Mouse (Mus musculus) common myeloid progenitor, adult 5-6 weeks (primary cell): ENCODE data around the gene Slc16a7. TPM values are rescaled to one million over a fixed set of nuclear protein-coding genes. Genes with fewer than 3 reads are reported as not detected.

Source experiments
- ATAC-seq: replicated peaks from 2 replicates; pipeline ENCODE4 v1.8.0; 2016; ENCODE audit warnings: low read depth, mild to moderate bottlenecking, moderate TSS enrichment, inconsistent platforms; ENCODE audit not compliant: poor library complexity, severe bottlenecking
- total RNA-seq: library from RNA; stranded (forward); fragments of 200-1000, 187-1606 nt; gene quantifications from 2 replicates; pipeline ENCODE4 v1.2.3, GENCODE M21; 2017

The Slc16a7 gene
- total RNA-seq, result 7.9 and 13.8 TPM in 2 replicates

GRCm38 (mm10) chr10:125388876-125389786, at the start of gene Slc16a7:
Gene Slc16a7, minus strand, starts transcription at chr10:125389465.
- peak; percentile 61 for ATAC-seq

DNA sequence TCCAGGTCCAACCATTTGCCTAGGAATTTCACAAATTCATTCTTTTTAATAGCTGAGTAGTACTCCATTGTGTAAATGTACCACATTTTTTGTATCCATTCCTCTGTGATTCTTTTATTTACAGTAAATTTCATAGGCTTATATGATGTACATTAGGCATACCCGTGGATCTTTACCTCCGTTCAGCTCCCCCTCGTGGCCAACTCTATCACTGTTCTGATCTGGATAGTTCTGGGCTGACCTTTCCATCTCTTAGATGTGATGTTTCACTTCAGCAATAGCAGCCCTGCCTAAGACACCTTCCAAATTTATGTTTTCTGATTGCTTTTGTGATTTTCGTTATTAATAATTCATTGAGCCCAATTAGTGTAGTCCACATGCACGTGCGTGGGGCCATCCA, 29.5 kb upstream of the Slc16a7 start:
- peak; percentile 74 for ATAC-seq

DNA sequence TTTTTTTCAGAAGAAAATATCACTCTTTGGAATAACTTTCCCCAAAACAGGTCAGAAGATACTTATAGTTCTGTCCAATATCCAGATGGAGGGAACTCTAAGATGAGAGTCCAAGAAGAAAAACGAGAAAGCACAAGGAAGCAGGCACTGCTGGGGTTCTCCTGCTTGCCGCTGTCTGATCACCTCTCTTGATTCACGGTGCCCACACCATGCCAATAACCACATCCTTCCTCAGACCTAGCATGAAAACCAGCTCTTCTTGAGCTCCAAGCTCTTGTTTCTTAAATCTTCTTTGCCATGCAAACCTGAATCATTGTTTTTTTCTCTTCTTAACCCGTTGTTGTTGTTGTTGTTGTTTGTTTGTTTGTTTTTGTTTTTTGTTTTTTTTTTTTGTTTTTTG, 10.5 kb upstream of the Slc16a7 start:
- ATAC-seq, result peak; percentile 89

DNA sequence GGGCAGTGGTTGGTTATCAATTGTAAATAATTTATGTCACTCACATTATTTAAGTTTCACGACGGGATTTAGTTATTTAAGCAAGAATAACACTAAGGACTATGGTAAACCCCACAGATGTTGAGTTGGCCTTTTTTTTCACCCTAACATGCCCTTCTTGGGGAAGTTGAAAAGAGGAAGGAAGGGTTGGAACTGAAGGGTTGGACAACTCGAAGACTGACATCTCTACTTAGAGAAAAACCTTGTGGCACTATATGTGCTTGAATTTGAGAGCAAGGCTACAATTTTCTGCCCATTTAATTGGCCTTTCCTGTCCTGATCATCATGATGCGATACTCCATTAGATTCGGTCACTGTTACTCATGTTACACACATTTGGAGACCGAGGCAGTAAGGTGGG, 746 bp upstream of the Slc16a7 start:
- ATAC-seq, result peak; percentile 57

DNA sequence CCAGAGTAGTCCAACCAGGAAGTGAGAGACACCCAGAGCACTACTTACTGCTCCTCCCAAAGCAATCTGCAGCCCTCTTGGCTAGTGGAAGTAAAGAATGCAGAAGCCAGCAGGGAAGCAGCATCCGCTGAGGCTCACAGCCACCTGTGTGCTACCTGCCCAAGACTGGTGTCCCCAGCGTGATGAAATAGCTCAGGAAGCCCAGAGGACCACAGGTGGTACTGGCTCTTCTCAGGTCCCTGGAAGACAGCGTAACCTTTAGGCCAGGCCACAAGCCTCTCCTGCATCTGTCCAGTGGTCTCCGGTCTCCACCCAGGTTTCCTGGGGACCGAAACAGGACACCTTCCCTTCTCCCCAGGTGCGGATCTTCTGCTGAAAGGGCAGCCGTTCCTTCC, 787 bp downstream of the Slc16a7 start:
- peak; percentile 16; the same call in 1 of the 2 replicates for ATAC-seq

DNA sequence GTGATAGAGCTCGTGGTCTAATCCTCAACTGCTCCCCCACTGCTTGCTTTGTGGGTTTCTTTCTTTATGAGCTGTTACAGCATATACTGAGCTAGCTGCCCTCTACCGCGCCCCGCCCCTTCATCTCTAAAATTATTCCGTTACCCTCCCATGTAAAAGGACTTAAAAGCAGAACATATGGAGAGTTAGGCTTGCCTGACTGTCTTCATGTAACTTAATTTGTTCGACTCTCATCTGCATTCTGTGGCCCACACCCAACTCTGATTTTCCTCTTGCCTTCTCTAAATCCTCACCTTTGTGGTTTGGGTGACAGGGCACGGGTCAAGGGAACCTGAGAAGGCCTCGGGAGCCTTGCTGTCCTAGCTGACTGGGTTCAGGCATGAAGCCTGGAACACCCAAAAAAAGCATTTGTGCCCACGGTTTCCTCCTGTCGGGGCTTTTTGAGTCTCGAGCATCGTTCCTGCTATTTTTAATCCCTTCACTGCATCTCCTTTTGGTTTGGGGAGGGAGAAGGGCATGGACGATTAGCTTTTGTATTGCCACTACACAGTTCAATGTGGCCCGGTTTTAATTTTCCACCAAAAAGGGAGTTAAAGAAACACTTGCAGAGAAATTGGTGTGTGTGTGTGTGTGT, 1.4 kb downstream of the Slc16a7 start:
- peak; percentile 42 for ATAC-seq

GRCm38 (mm10) chr10:125375526-125375925, 13.7 kb downstream of the Slc16a7 start:
- ATAC-seq, result no peak

- no peak for ATAC-seq
Observed at GRCm38 (mm10) chr10:125372666-125373065, 16.6 kb downstream of the Slc16a7 start.

- ATAC-seq, result no peak
Observed at GRCm38 (mm10) chr10:125371451-125371850, 17.8 kb downstream of the Slc16a7 start.

- peak; percentile 97 for ATAC-seq
Observed at GRCm38 (mm10) chr10:125370037-125370610, 19.1 kb downstream of the Slc16a7 start.

GRCm38 (mm10) chr10:125358479-125358878, 30.8 kb downstream of the Slc16a7 start:
- no peak for ATAC-seq

DNA sequence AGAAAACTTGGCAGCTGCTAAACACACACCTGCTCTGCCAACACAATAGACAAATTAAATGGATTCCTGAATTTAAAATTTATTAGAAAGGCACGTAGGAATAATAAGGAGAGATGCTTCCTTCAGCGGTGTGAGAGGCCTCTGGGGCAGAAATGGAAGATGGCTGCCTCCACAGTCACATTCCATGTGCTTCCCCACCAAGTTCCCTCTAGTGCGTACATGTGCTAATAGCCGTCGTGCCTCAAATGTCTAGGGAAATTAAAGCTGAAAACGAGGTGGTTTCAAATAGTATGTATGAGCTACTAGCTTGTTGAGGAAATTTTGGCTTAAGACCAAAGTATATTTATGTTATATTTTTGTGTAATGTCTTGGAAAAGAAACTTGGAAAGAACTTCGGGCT, 36.5 kb downstream of the Slc16a7 start:
- no peak for ATAC-seq

DNA sequence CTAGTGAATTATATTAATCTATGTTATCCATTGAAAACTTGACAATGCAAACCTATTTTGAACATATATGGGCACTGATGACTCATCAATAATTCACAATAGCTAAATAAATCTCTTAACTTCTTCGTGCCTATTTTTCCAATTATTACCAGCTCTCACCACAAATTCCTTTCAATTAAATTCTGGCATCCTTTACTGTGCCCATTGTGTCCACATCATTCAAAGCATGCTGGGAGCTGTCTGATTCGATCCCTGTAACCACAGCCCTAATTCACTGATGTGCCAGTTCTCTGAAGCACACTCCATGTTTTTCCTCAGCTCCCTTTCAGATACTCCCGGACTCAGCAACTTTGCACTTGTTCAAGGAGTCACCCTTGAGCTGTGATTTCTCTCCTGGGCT, 41.1 kb downstream of the Slc16a7 start:
- no peak for ATAC-seq

DNA sequence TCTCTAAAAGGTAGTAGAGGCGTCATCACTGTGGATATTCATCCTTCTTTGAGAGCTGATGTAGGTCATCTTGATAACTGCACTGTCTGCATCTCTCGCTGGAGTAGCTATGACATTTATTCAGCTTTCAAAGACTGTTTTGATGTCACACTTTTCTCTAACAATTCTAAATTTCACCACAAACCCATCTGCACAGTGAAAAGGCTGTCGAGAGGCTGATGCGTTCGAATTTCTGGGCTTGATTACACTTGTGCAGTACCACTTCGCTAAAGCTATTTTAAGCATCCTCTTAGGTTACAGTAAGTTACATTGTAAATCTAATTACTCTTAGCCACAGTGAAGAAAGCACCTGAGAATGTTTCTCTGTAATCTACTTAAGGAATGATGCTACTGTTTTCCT, 42.1 kb downstream of the Slc16a7 start:
- ATAC-seq, result no peak

DNA sequence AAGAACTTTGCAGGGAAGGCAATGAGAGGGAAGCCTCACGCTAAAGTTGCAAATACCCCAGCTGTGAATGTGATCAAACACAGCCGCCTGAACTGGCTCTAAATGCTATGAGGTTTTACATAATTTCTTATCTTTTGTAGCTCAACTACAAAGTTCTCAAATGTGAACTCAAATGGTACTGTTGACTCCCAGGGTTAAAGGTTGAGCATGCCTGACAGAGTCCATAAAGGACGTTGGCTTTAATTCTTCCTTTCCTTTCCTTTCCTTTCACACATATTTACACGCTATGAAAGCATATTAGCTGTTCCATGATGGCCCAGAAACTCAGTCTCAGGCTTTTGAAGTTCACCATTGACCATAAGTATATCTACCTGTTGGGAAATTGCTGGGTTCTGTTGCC, 42.9 kb downstream of the Slc16a7 start:
- no peak for ATAC-seq

- ATAC-seq, result no peak
Observed at GRCm38 (mm10) chr10:125345583-125345982, 43.7 kb downstream of the Slc16a7 start.

DNA sequence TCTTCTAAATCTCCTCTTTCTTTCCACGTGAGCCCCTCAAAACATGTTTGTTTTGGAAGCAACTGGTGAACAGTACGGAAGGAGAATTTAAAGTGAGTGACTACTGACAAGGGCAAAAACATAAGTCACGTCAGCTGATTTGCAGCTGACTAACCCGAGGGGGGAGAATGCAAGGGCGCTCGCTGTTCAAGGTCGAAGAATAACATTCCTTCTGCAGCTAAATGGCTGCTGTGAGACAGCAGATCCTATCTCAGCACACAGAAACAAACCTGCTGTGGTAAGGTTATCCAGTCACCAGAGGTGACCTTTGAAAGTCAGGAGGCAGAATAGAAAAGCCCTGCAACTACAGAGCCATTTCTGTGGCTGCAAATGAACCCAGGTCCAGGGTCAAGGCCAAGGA, 47.1 kb downstream of the Slc16a7 start:
- no peak for ATAC-seq

GRCm38 (mm10) chr10:125333799-125334198, 55.5 kb downstream of the Slc16a7 start:
- ATAC-seq, result no peak

DNA sequence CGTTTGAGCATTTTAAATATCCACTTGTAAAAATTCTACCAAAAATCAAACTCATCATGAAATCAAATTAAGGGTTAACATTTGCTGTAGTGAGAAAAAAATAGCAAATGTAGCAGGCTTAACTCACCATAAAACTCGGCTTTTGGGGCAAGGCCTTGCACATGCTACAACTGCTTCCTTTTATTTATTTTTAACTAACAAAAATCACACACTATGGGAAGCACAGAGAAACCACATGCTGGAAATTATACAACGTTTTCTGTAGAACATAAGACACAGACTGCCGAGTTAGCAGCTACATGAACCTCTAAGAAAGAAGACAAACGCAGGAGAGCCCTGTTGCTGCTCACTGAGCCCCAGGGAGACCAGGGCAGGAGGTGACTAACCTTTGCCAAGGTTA, 57.9 kb downstream of the Slc16a7 start:
- ATAC-seq, result peak; percentile 49

DNA sequence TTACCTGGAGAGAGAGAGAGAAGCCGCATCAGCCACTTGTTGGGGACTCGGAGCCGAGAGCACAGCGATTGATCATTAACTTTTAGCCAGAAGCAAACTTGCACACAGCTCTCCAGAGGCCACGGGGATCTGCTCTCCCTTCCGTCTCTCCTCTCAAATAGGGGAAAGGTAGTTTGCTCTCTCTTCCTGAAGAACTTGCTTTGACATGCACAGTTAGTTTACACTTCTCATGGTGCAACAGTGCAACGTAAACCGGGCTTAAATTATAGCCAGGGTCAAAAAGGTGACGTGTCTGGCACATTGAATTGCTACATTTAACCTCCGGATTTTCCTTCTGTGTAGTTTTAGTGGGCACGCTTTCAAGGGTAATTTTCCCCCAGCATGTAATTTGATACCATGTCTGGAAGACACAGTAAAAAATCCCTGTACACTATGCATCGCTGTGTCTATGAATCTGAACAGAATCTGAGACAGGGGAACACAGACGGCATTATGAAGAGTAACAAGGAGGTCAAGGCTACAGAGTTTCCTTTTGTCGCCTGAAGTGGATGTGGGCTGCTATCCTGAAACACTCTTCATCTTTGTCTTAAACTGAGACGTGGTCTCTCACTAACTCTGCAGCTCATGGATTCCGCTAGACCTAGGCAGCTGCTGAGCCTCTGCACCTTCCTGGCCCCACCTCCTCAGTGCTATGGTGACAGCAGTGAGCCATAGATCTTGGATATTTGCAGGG, 60.8 kb downstream of the Slc16a7 start:
- ATAC-seq, result no peak
